Mouse (Mus musculus) testis, adult 2 months (tissue): ENCODE data around the gene Vstm4.

Experiments
- CTCF ChIP-seq: fragments of 200-500 bp; IDR thresholded peaks from 2 replicates; pipeline ENCODE4 v1.5.1; 2012; ENCODE audit warnings: low read depth, mild to moderate bottlenecking, inconsistent platforms, low read length, moderate library complexity; ENCODE audit not compliant: control insufficient read depth, insufficient read depth, insufficient replicate concordance
- POLR2A ChIP-seq: fragments of 200-500 bp; IDR thresholded peaks from 2 replicates; pipeline ENCODE4 v1.6.1; 2012; ENCODE audit warnings: low read depth, mild to moderate bottlenecking, inconsistent platforms, low read length, moderate library complexity; ENCODE audit not compliant: control insufficient read depth

- TF ChIP-seq CTCF = no peak
- TF ChIP-seq POLR2A = no peak
These were observed 38.3 kb downstream of the Vstm4 start for GRCm38 (mm10) chr14:32894878-32895277.
